Mouse (Mus musculus): ENCODE results near the gene Ugt1a6b. TPM values are rescaled to one million over a fixed set of nuclear protein-coding genes. Genes with fewer than 3 reads are reported as not detected.
"Not testable (repeated sequence)": the region's sequence is repeated elsewhere in the genome, so short reads cannot be mapped to it uniquely, and the experiment has no call there.

Gene Ugt1a6b
- polyA plus RNA-seq, 1 experiment from 2014 or later: 28.8 TPM

DNA sequence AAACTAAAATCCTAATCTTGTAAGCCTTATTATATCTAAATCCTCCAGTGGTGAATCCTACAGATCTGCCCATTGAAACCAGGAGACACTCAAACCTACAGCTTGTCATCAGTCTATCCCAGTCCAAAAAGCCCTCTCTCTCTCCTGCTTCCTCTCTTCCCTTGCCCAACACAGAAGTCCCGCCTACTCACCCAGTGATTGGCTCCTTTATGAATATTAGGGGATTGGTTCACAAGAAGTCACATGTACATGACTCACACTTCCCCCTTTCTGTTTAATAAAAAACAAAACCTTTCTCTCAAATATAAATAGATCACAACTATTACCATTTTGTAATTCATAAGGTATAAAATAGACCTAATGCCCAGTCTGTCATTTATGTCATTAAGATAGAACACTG, 25.9 kb upstream of the Ugt1a6b start:
- Histone ChIP-seq H3K36me3 (replicated peaks; ENCODE audit: insufficient read depth, low read length) (no peaks in the 10 kb centered on the region), H3K27ac (ENCODE audit: low read depth) (no peak overlapping the region), H3K27me3 (ENCODE audit: insufficient read depth, low read length) (no peaks in the 10 kb centered on the region), H3K4me2 (ENCODE audit: low read depth, low read length) (no peak overlapping the region), H3K9me3 (ENCODE audit: low read length) (peaks cover 3% of the 10 kb centered on the region; the same call in 1 of the 2 replicates), H3K4me1 (ENCODE audit: insufficient read depth) (no peaks in the 10 kb centered on the region), H3K4me3 (ENCODE audit: low read depth, low read length) (no peak overlapping the region), H3K9ac (replicated peaks) (no peak overlapping the region)
- DNase-seq (no peak), ATAC-seq (no peak)
- WGBS (ENCODE audit: insufficient replicate concordance): 73% methylated on average over 1 of the region's 1 CpGs
- TF ChIP-seq EP300 (IDR thresholded peaks at IDR 0.05; ENCODE audit: low read depth) (no peak), CTCF (IDR thresholded peaks at IDR 0.05; ENCODE audit: low read depth) (no peak)

DNA sequence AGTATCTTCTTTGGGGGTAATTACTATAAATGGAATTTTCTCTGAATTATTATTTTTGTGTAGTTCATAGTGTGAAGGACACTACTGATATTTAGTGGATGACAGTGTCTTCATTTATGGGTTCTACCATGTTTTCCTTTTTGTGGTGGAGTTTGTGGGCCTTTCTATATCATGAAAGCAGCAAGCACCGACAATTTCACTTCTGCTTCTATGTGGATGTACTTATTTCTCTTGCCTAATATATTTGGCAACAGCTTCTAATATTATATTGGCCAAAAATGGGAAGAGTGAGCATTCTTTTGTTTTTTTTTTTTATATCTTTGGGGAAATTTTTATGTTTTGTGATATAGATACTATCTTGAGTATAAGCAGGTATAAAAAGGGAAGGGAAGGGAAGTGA, 21.4 kb upstream of the Ugt1a6b start:
- H3K27ac ChIP-seq (ENCODE audit: low read depth): no peak overlapping the region
- no peak overlapping the region for H3K4me2 ChIP-seq (ENCODE audit: low read depth, low read length)
- TF ChIP-seq CTCF (IDR thresholded peaks at IDR 0.05; ENCODE audit: low read depth) (no peak), EP300 (IDR thresholded peaks at IDR 0.05; ENCODE audit: low read depth) (no peak)
- ATAC-seq: no peak
- no peak overlapping the region for H3K4me3 ChIP-seq (ENCODE audit: low read depth, low read length)
- WGBS (ENCODE audit: insufficient replicate concordance): 48% methylated on average over 1 of the region's 1 CpGs
- no peak for DNase-seq
- no peaks in the 10 kb centered on the region for H3K9me3 ChIP-seq (ENCODE audit: low read length)
- no peaks in the 10 kb centered on the region for H3K36me3 ChIP-seq (replicated peaks; ENCODE audit: insufficient read depth, low read length)
- H3K9ac ChIP-seq (replicated peaks): no peak overlapping the region
- H3K4me1 ChIP-seq (ENCODE audit: insufficient read depth): no peaks in the 10 kb centered on the region
- no peaks in the 10 kb centered on the region for H3K27me3 ChIP-seq (ENCODE audit: insufficient read depth, low read length)

DNA sequence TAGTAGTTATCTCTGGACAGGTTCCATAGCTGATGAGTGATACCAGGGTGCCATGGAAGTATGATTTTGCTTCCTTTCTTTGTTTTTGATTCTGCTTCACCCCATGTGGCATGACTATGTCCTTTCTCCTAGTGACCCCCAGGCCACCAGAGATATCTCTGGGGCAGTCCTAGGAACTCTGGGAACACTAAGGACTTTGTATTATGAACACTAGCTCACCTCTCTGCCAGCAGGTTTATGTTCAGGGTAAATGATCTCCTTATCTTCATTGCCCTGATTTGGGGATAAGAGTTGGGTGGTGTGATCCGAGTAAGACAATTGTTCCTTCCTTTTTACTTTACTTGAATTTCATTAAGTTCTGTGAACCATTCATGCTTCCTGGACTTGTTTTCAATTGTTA, 16.9 kb upstream of the Ugt1a6b start:
- no peak for DNase-seq
- Histone ChIP-seq H3K27me3 (ENCODE audit: insufficient read depth, low read length) (no peaks in the 10 kb centered on the region), H3K4me2 (ENCODE audit: low read depth, low read length) (no peak overlapping the region), H3K9ac (replicated peaks) (no peak overlapping the region), H3K36me3 (replicated peaks; ENCODE audit: insufficient read depth, low read length) (no peaks in the 10 kb centered on the region), H3K27ac (ENCODE audit: low read depth) (no peak overlapping the region), H3K9me3 (ENCODE audit: low read length) (no peaks in the 10 kb centered on the region), H3K4me3 (ENCODE audit: low read depth, low read length) (no peak overlapping the region), H3K4me1 (ENCODE audit: insufficient read depth) (no peaks in the 10 kb centered on the region)
- no peak for ATAC-seq
- WGBS (ENCODE audit: insufficient replicate concordance): 55% methylated on average over 1 of the region's 1 CpGs
- TF ChIP-seq EP300 (IDR thresholded peaks at IDR 0.05; ENCODE audit: low read depth) (no peak), CTCF (IDR thresholded peaks at IDR 0.05; ENCODE audit: low read depth) (no peak)

DNA sequence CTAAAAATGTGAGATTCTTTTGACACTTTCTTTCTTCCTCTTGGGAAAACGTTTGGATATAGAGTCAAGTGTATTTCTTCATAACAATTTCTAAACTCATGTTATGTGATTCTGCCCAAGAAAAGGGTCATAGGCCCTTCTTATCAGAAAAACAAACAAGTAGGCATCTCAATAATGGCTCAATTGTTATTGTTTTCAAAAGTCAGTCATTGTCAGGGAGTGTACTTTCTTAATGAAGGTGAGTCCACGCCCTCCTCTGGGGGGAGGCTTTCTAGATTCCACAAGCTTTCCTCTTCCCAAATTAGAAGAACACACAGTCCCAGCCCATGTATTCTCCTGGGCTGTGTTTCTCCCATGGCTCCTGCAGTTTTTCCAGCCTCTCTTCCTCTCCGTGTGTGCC, 15.5 kb upstream of the Ugt1a6b start, which contains the start of gene Ugt1a8:
Gene Ugt1a8, plus strand, starts transcription at position 301 of the 400 bp plus-strand sequence.
- Histone ChIP-seq H3K4me2 (ENCODE audit: low read depth, low read length) (no peak within 1 kb of the TSS), H3K27ac (ENCODE audit: low read depth) (no peak within 1 kb of the TSS), H3K9me3 (ENCODE audit: low read length) (no peaks in the 10 kb centered on the region), H3K9ac (replicated peaks) (no peak within 1 kb of the TSS), H3K4me3 (ENCODE audit: low read depth, low read length) (no peak within 1 kb of the TSS), H3K4me1 (ENCODE audit: insufficient read depth) (no peaks in the 10 kb centered on the region), H3K36me3 (replicated peaks; ENCODE audit: insufficient read depth, low read length) (no peaks in the 10 kb centered on the region), H3K27me3 (ENCODE audit: insufficient read depth, low read length) (no peaks in the 10 kb centered on the region)
- no peak for ATAC-seq
- no peak for DNase-seq
- no peak for TF ChIP-seq CTCF (IDR thresholded peaks at IDR 0.05; ENCODE audit: low read depth)
- TF ChIP-seq EP300 (IDR thresholded peaks at IDR 0.05; ENCODE audit: low read depth): no peak
- WGBS (ENCODE audit: insufficient replicate concordance): 63% methylated on average over 3 of the region's 3 CpGs

DNA sequence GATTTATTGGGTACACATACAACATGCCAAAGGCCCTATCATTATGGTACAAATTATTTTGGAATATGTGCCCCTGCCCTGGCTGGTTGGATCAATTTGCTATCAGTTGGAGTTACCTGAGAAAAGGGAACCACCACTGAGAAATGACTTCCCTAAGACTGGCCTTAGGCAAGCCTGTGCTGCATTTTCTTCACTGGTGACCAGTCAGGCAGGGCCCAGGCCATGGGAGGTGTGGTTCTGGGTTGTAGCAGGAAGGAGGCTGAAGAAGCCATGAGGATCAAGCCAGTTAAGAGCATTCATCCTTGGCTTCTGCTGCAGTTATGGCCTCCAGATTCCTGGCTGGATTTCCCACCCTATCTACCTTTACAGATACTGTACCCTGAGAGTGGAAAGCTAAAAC, 10.7 kb upstream of the Ugt1a6b start:
- TF ChIP-seq EP300 (IDR thresholded peaks at IDR 0.05; ENCODE audit: low read depth) (no peak), CTCF (IDR thresholded peaks at IDR 0.05; ENCODE audit: low read depth) (no peak)
- H3K4me3 ChIP-seq (ENCODE audit: low read depth, low read length): no peak overlapping the region
- no peak for DNase-seq
- ATAC-seq: no peak
- H3K9me3 ChIP-seq (ENCODE audit: low read length): no peaks in the 10 kb centered on the region
- H3K27ac ChIP-seq (ENCODE audit: low read depth): no peak overlapping the region
- no peak overlapping the region for H3K4me2 ChIP-seq (ENCODE audit: low read depth, low read length)
- H3K9ac ChIP-seq (replicated peaks): no peak overlapping the region
- H3K27me3 ChIP-seq (ENCODE audit: insufficient read depth, low read length): no peaks in the 10 kb centered on the region
- no peaks in the 10 kb centered on the region for H3K36me3 ChIP-seq (replicated peaks; ENCODE audit: insufficient read depth, low read length)
- H3K4me1 ChIP-seq (ENCODE audit: insufficient read depth): no peaks in the 10 kb centered on the region; the same call in 1 of the 2 replicates

DNA sequence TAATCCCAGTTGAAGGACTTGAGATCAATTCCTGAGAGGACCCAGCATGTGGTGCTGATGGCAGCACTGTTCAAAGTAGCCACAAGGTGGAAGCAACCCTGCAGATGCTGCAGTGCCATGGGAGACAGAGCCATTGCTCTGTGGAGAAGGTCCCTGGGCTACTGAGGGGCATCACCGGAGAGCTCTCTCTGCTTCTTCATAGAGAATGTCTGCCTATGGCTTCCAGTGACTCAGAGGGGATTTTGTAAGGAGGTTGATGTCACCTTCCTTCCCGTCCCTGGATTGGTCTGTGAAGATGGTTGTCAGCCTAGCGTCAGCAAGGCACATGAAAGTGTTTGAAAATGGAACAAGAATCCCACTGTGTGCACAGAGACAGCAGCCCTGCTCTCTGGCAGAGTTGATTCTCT, 8.8 kb upstream of the Ugt1a6b start:
- ATAC-seq (peak; percentile 68), DNase-seq (peak; percentile 23)
- peak; percentile 61 for TF ChIP-seq CTCF (IDR thresholded peaks at IDR 0.05; ENCODE audit: low read depth)
- WGBS (ENCODE audit: insufficient replicate concordance): 29% methylated on average over 3 of the region's 3 CpGs
- not testable (repeated sequence) for H3K9me3 ChIP-seq (ENCODE audit: low read length); H3K36me3 ChIP-seq (replicated peaks; ENCODE audit: insufficient read depth, low read length); H3K9ac ChIP-seq (replicated peaks); H3K4me3 ChIP-seq (ENCODE audit: low read depth, low read length); H3K27me3 ChIP-seq (ENCODE audit: insufficient read depth, low read length); H3K4me1 ChIP-seq (ENCODE audit: insufficient read depth)
- 0 out of 2 replicates have a peak overlapping the region, but pooled peaks have one; percentile 47 for H3K4me2 ChIP-seq (ENCODE audit: low read depth, low read length)
- H3K27ac ChIP-seq (ENCODE audit: low read depth): peak overlapping the region; percentile 76

DNA sequence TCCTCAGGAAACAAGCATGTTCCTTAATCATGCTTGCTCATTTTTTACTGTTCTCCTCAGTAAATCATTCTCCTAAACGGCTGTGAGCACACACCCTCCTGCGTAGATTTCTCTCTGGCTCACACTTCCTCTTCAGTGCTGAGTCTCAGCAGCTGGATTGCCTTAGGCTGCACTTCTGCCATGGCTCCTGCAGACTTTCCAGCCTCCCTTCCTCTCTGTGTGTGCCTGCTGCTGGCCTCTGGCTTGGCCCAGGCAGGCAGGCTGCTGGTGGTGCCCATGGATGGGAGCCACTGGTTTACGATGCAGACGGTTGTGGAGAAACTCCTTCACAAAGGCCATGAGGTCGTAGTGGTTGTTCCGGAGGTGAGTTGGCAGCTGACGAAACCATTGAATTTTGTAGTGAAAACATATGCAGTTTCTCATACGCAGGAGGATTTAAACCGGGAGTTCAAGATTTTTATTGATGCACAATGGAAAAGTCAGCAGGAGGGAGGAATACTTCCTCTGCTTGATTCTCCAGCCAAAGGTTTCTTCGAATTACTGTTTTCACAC, 8.0 kb upstream of the Ugt1a6b start, which contains the start of gene Ugt1a7c:
Gene Ugt1a7c, plus strand, starts transcription at position 122 of the 552 bp plus-strand sequence.
- WGBS (ENCODE audit: insufficient replicate concordance): 28% methylated on average over 10 of the region's 10 CpGs
- H3K27ac ChIP-seq (ENCODE audit: low read depth): peak within 1 kb of the TSS; percentile 76

DNA sequence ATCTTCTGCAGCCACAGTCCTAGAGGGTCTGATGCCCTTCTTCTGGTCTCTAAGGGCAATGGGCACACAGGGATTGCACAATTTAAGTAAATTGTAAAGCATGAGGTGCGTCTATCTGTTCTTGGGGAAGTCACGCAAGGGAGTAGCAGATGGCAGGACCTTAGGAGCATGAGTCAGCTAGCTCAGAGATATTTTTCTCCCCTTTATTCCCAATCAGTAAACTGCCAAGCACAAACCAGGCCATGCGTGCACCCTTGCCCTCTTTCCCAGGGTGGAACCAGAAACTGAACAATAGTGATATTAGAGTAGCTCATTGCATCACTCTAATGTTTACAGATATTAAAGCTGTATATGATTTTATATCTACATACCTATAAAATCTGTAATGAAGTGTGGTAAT, 4.5 kb upstream of the Ugt1a6b start:
- DNase-seq: not testable (repeated sequence)

More for the DNA sequence above, 8.0 kb upstream of the Ugt1a6b start, which contains the start of gene Ugt1a7c:
- Histone ChIP-seq H3K4me1 (ENCODE audit: insufficient read depth) (no peaks in the 10 kb centered on the region; the same call in 1 of the 2 replicates), H3K4me2 (ENCODE audit: low read depth, low read length) (peak within 1 kb of the TSS; percentile 47), H3K9me3 (ENCODE audit: low read length) (no peaks in the 10 kb centered on the region), H3K4me3 (ENCODE audit: low read depth, low read length) (peak within 1 kb of the TSS; percentile 29), H3K27me3 (ENCODE audit: insufficient read depth, low read length) (no peaks in the 10 kb centered on the region), H3K9ac (replicated peaks) (no peak within 1 kb of the TSS; the same call in 1 of the 2 replicates), H3K36me3 (replicated peaks; ENCODE audit: insufficient read depth, low read length) (no peaks in the 10 kb centered on the region)
- DNase-seq (peak; percentile 20), ATAC-seq (peak; percentile 63)
- TF ChIP-seq CTCF (IDR thresholded peaks at IDR 0.05; ENCODE audit: low read depth) (no peak), EP300 (IDR thresholded peaks at IDR 0.05; ENCODE audit: low read depth) (no peak)

DNA sequence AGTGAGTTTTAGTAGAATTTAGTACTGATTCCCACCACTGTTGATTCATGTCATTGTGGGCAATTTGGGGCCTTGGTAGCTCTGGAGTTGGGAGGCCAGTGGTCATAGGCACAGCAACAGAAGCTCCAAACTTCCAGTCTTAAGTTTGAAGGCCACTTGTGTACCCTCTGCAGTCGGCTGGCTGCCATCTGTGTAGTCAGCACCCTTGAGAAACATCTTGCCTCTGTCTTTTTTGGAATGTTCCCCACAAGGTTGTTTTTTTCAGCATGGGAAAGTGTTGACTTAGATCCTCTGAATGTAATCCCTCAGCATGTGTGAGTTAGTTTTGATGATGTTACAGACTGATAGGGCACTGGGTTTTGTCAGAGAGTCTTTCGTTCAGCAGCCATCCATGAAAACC, 3.4 kb upstream of the Ugt1a6b start:
- H3K36me3 ChIP-seq (replicated peaks; ENCODE audit: insufficient read depth, low read length); ATAC-seq; H3K9ac ChIP-seq (replicated peaks); DNase-seq; H3K4me2 ChIP-seq (ENCODE audit: low read depth, low read length); H3K4me1 ChIP-seq (ENCODE audit: insufficient read depth); H3K27ac ChIP-seq (ENCODE audit: low read depth); H3K4me3 ChIP-seq (ENCODE audit: low read depth, low read length); H3K27me3 ChIP-seq (ENCODE audit: insufficient read depth, low read length); H3K9me3 ChIP-seq (ENCODE audit: low read length): not testable (repeated sequence)
- WGBS (ENCODE audit: insufficient replicate concordance): 73% methylated on average over 2 of the region's 2 CpGs

More for the DNA sequence above, 4.5 kb upstream of the Ugt1a6b start:
- not testable (repeated sequence) for H3K4me2 ChIP-seq (ENCODE audit: low read depth, low read length); H3K27ac ChIP-seq (ENCODE audit: low read depth); H3K9me3 ChIP-seq (ENCODE audit: low read length); H3K9ac ChIP-seq (replicated peaks); ATAC-seq; H3K36me3 ChIP-seq (replicated peaks; ENCODE audit: insufficient read depth, low read length); H3K4me3 ChIP-seq (ENCODE audit: low read depth, low read length); H3K27me3 ChIP-seq (ENCODE audit: insufficient read depth, low read length); H3K4me1 ChIP-seq (ENCODE audit: insufficient read depth)
- WGBS (ENCODE audit: insufficient replicate concordance): 49% methylated on average over 3 of the region's 3 CpGs

All from liver, postnatal 0 days (tissue).